In genomic region chr11:50432069-50432440, GRCm38 (mm10) we compare ENCODE assay signal across 13 mouse cellular contexts. TPM values are rescaled to one million over a fixed set of nuclear protein-coding genes. Genes with fewer than 3 reads are reported as not detected.
A peak's percentile ranks its signal among the peaks of the same experiment; 100 is the strongest.
DNase-seq lines count a peak whose midpoint lies in the region; ATAC-seq and TF ChIP-seq lines count a peak whose summit lies in the region.
"Had no signal": no experiment of that assay in that cellular context is flagged by ENCODE, and none has a peak within 500 bp of the region (broad histone marks: within the 10 kb centered on the region; RNA-seq: fewer than 3 reads in every experiment).

No protein-coding gene starts in this region.

- H3K4me3 ChIP-seq in lung, embryonic 14.5 days (ENCODE audit: low read depth, low read length), result no peak overlapping the region
- H3K4me3 ChIP-seq in ES-E14 (ENCODE audit: insufficient read depth in 1 of 2, low read depth in 1 of 2, low read length in 2 of 2, poor library complexity in 1 of 2, severe bottlenecking in 1 of 2) (peak overlapping the region in 1 of 2 experiments; percentile 79; a peak in 1 of 4 replicates), myocyte (peak overlapping the region; percentile 50)
- H3K4me3 ChIP-seq in embryonic fibroblast, embryonic 13.5 days (ENCODE audit: insufficient read depth, low read length), result no peak overlapping the region
- H3K4me3 ChIP-seq in cerebellum, adult 2 months (replicated peaks; ENCODE audit: insufficient read depth, low read depth, low read length), result no peak overlapping the region
- no peak overlapping the region for H3K4me3 ChIP-seq in heart, embryonic 10.5 days

- H3K4me2 ChIP-seq in lung, embryonic 14.5 days, result peak overlapping the region; percentile 77; the same call in 1 of the 2 replicates
- H3K4me2 ChIP-seq in myocyte (ENCODE audit: low read depth), result peak overlapping the region; percentile 82

- H3ac ChIP-seq in myocyte (ENCODE audit: control insufficient read depth, insufficient read length), result no peak overlapping the region

- no peak for DNase-seq in lung, embryonic 14.5 days
- no peak for DNase-seq in lung, postnatal 14 days
- DNase-seq in ES-E14 (ENCODE audit: low read depth, low spot score), result no peak
- no peak for DNase-seq in cerebellum, adult 2 months
- DNase-seq in heart, embryonic 10.5 days (ENCODE audit: low spot score), result no peak
- DNase-seq: cerebellum, postnatal 14 days; spleen, adult 18-20 months had no signal

- TF ChIP-seq CTCF in lung, embryonic 14.5 days (IDR thresholded peaks at IDR 0.05; ENCODE audit: low read depth), result no peak
- no peak for TF ChIP-seq CTCF in embryonic fibroblast, embryonic 13.5 days (IDR thresholded peaks at IDR 0.05; ENCODE audit: borderline replicate concordance, insufficient read depth, low read length)
- no peak for TF ChIP-seq CTCF in cerebellum, adult 2 months (IDR thresholded peaks at IDR 0.05; ENCODE audit: borderline replicate concordance, insufficient read depth, low read depth, low read length)

- no peak for TF ChIP-seq POLR2A in embryonic fibroblast, embryonic 13.5 days (IDR thresholded peaks at IDR 0.05; ENCODE audit: low read depth, low read length)
- TF ChIP-seq POLR2A in myocyte (IDR thresholded peaks at IDR 0.05; ENCODE audit: insufficient read length, low read depth), result no peak
- no peak for TF ChIP-seq POLR2A in cerebellum, adult 2 months (IDR thresholded peaks at IDR 0.05; ENCODE audit: borderline replicate concordance, insufficient read depth, low read length)

- in situ Hi-C loops in ES-E14 (cut with MboI; ENCODE audit: low sequenced_read_pairs in 2 of 2, unreplicated experiment in 2 of 2), result no loop called here

- no peaks in the 10 kb centered on the region for H3K36me3 ChIP-seq in lung, embryonic 14.5 days (ENCODE audit: insufficient read depth)
- H3K36me3 ChIP-seq in ES-E14 (ENCODE audit: control insufficient read depth, insufficient read depth, low read length, poor library complexity, severe bottlenecking) (no peaks in the 10 kb centered on the region), myocyte (ENCODE audit: control insufficient read depth, insufficient read depth) (no peaks in the 10 kb centered on the region)
- no peaks in the 10 kb centered on the region for H3K36me3 ChIP-seq in heart, embryonic 10.5 days
- H3K36me3 ChIP-seq: heart, embryonic 15.5 days; kidney, embryonic 15.5 days; lung, embryonic 15.5 days had no signal

- no peak overlapping the region for H3K9ac ChIP-seq in lung, embryonic 14.5 days
- peak overlapping the region; percentile 37; the same call in 1 of the 2 replicates for H3K9ac ChIP-seq in ES-E14 (ENCODE audit: insufficient read depth, low read depth, low read length, poor library complexity, severe bottlenecking)
- H3K9ac ChIP-seq: forebrain, postnatal 0 days; heart, embryonic 15.5 days had no signal

- peaks cover 5% of the 10 kb centered on the region; the same call in 1 of the 2 replicates for H3K4me1 ChIP-seq in lung, embryonic 14.5 days (ENCODE audit: insufficient read depth)
- H3K4me1 ChIP-seq in ES-E14 (ENCODE audit: control insufficient read depth in 2 of 2, insufficient read depth in 2 of 2, low read length in 2 of 2, poor library complexity in 1 of 2), result peaks cover 4 to 8% of the 10 kb centered on the region in 2 experiments
- H3K4me1 ChIP-seq in embryonic fibroblast, embryonic 13.5 days (ENCODE audit: control insufficient read depth, insufficient read depth, low read length), result peaks cover 10% of the 10 kb centered on the region
- H3K4me1 ChIP-seq in cerebellum, adult 2 months (ENCODE audit: control insufficient read depth, insufficient read depth, low read length), result peaks cover 5% of the 10 kb centered on the region; the same call in 1 of the 2 replicates
- H3K4me1 ChIP-seq in heart, embryonic 10.5 days, result 0 out of 2 replicates have a peak, but pooled peaks cover 4% of the 10 kb centered on the region

- no peaks in the 10 kb centered on the region for H3K9me3 ChIP-seq in lung, embryonic 14.5 days (ENCODE audit: low read depth, low read length)
- H3K9me3 ChIP-seq in ES-E14 (ENCODE audit: control insufficient read depth, insufficient read depth, low read depth, low read length), result no peaks in the 10 kb centered on the region
- no peaks in the 10 kb centered on the region for H3K9me3 ChIP-seq in heart, embryonic 10.5 days
- H3K9me3 ChIP-seq: heart, embryonic 15.5 days; kidney, embryonic 15.5 days; lung, embryonic 15.5 days had no signal

- no peak overlapping the region for H3K27ac ChIP-seq in lung, embryonic 14.5 days (ENCODE audit: low read depth)
- no peak overlapping the region for H3K27ac ChIP-seq in ES-E14 (ENCODE audit: insufficient read depth, low read depth, low read length, poor library complexity, severe bottlenecking)
- H3K27ac ChIP-seq in embryonic fibroblast, embryonic 13.5 days (ENCODE audit: insufficient read depth, low read length), result peak overlapping the region; percentile 89
- H3K27ac ChIP-seq in cerebellum, adult 2 months (ENCODE audit: insufficient read depth, low read length), result no peak overlapping the region
- no peak overlapping the region for H3K27ac ChIP-seq in heart, embryonic 10.5 days

- no peaks in the 10 kb centered on the region for H3K27me3 ChIP-seq in lung, embryonic 14.5 days (ENCODE audit: insufficient read depth, low read length)
- H3K27me3 ChIP-seq in myocyte (ENCODE audit: control insufficient read depth, insufficient read depth, insufficient read length), result no peaks in the 10 kb centered on the region
- no peaks in the 10 kb centered on the region for H3K27me3 ChIP-seq in cerebellum, adult 2 months (ENCODE audit: control insufficient read depth, insufficient read depth, low read length)
- peaks cover 4% of the 10 kb centered on the region; the same call in 1 of the 2 replicates for H3K27me3 ChIP-seq in heart, embryonic 10.5 days (ENCODE audit: insufficient read depth, poor library complexity, severe bottlenecking)
- H3K27me3 ChIP-seq: heart, embryonic 15.5 days; kidney, embryonic 15.5 days; lung, embryonic 15.5 days had no signal

- WGBS in lung, embryonic 14.5 days, result 87% methylated on average over 3 of the region's 3 CpGs
- 97% methylated on average over 3 of the region's 3 CpGs for WGBS in cerebellum, adult 2 months
- WGBS in heart, embryonic 10.5 days, result 78% methylated on average over 3 of the region's 3 CpGs

- H3K79me2 ChIP-seq in myocyte (ENCODE audit: control insufficient read depth, insufficient read depth), result no peaks in the 10 kb centered on the region

- ATAC-seq in lung, embryonic 14.5 days (ENCODE audit: insufficient read depth), result no peak

TF ChIP-seq in ES-E14, 5 proteins besides CTCF, POLR2A, EP300 and RAD21:
- no peak for TF ChIP-seq ZNF384 (IDR thresholded peaks at IDR 0.05; ENCODE audit: low read depth, low read length)
- no peak for TF ChIP-seq MAFK (IDR thresholded peaks at IDR 0.05; ENCODE audit: insufficient read depth, low read depth, low read length)
- TF ChIP-seq ZC3H11A (IDR thresholded peaks at IDR 0.05; ENCODE audit: borderline replicate concordance, low read depth, low read length), result no peak
- no peak for TF ChIP-seq HCFC1 (IDR thresholded peaks at IDR 0.05; ENCODE audit: borderline replicate concordance, insufficient read depth, low read length)
- TF ChIP-seq CHD2 (IDR thresholded peaks at IDR 0.05; ENCODE audit: low read depth, low read length), result no peak

TF ChIP-seq in myocyte, 11 proteins besides CTCF, POLR2A, EP300 and RAD21:
- TF ChIP-seq MAX (IDR thresholded peaks at IDR 0.05; ENCODE audit: low read depth) (no peak), CEBPB (IDR thresholded peaks at IDR 0.05; ENCODE audit: insufficient read depth, poor library complexity, severe bottlenecking) (no peak), REST (IDR thresholded peaks at IDR 0.05; ENCODE audit: insufficient read depth, insufficient read length) (no peak), POLR2AphosphoS2 (IDR thresholded peaks at IDR 0.05; ENCODE audit: insufficient read length, low read depth) (no peak), TCF3 (IDR thresholded peaks at IDR 0.05; ENCODE audit: insufficient read length, low read depth) (no peak), MYOG (IDR thresholded peaks at IDR 0.05; ENCODE audit: control insufficient read depth in 1 of 3, insufficient read depth in 1 of 3, insufficient read length in 2 of 3, low read depth in 2 of 3) (no peak), MYOD1 (IDR thresholded peaks at IDR 0.05; ENCODE audit: control insufficient read depth in 1 of 3, insufficient read length in 2 of 3, low read depth in 2 of 3) (no peak), TCF12 (IDR thresholded peaks at IDR 0.05; ENCODE audit: insufficient read depth, poor library complexity, severe bottlenecking) (no peak), USF1 (IDR thresholded peaks at IDR 0.05; ENCODE audit: low read depth) (no peak), SRF (IDR thresholded peaks at IDR 0.05; ENCODE audit: control insufficient read depth, insufficient read length, low read depth) (no peak), E2F4 (IDR thresholded peaks at IDR 0.05; ENCODE audit: insufficient read depth) (no peak)

RNA-seq across cellular contexts. Expression of gene Rufy1, which starts 1.1 kb away (rescaled TPM):
- 24.4 and 25.9 TPM in 2 replicates for polyA plus RNA-seq in lung, embryonic 14.5 days (2014; fragmentation: Nextera tagmentation; extraction: Ambion mirVana)
- total RNA-seq in ES-E14 (2012; rRNA removed), result 11.2 and 13.1 TPM in 2 replicates
- 19.3 and 19.8 TPM in 2 replicates for polyA plus RNA-seq in embryonic fibroblast, embryonic 13.5 days (2011; ENCODE audit: insufficient read length, low read depth, missing spikeins)
- polyA plus RNA-seq in myocyte (2012; fragmentation: generic; extraction: Trizol), result 13.9 TPM
- 35.6 and 38.3 TPM in 2 replicates for polyA plus RNA-seq in cerebellum, adult 2 months (2012; rRNA removed)
- 16.6 and 18.3 TPM in 2 replicates for polyA plus RNA-seq in heart, embryonic 10.5 days (2016; fragmentation: Nextera tagmentation; extraction: Ambion mirVana)

RNA-seq across cellular contexts. Expression of gene Hnrnph1, which starts 55.3 kb away (rescaled TPM):
- 573 and 582 TPM in 2 replicates for polyA plus RNA-seq in lung, embryonic 14.5 days (2014; fragmentation: Nextera tagmentation; extraction: Ambion mirVana)
- 308 and 401 TPM in 2 replicates for total RNA-seq in ES-E14 (2012; rRNA removed)
- 465 and 590 TPM in 2 replicates for polyA plus RNA-seq in embryonic fibroblast, embryonic 13.5 days (2011; ENCODE audit: insufficient read length, low read depth, missing spikeins)
- polyA plus RNA-seq in myocyte (2012; fragmentation: generic; extraction: Trizol), result 54.5 TPM
- 264 and 318 TPM in 2 replicates for polyA plus RNA-seq in cerebellum, adult 2 months (2012; rRNA removed)
- 253 and 367 TPM in 2 replicates for polyA plus RNA-seq in heart, embryonic 10.5 days (2016; fragmentation: Nextera tagmentation; extraction: Ambion mirVana)
